9 mouse cellular contexts compared by ENCODE assay signal in the genomic region with DNA sequence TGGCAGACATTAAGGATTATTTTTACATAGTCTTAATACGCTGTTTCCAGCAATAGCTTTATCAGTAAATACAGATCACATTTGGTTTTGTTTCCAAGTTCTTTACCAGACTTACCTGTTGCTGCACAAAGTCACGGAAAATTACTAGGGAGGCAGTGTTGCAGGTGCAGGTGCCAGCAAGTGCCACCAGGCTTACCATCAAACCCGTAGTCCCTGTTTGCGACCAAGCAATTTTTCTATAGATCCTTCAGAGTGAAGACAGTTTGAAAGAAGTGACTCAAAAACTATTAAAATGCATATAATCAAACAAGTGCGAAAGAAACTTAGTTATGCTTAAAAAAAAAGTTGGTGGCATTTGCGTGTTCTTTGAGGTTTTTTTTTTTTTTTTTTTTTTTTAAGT. TPM values are rescaled to one million over a fixed set of nuclear protein-coding genes. Genes with fewer than 3 reads are reported as not detected.
DNase-seq lines count a peak whose midpoint lies in the region; ATAC-seq and TF ChIP-seq lines count a peak whose summit lies in the region.
"Had no signal": no experiment of that assay in that cellular context is flagged by ENCODE, and none has a peak within 500 bp of the region (broad histone marks: within the 10 kb centered on the region; RNA-seq: fewer than 3 reads in every experiment).

No protein-coding gene starts in this region.

- no peaks in the 10 kb centered on the region for H3K36me3 ChIP-seq in heart, embryonic 11.5 days (ENCODE audit: control insufficient read depth, insufficient read depth, low read length)
- no peaks in the 10 kb centered on the region for H3K36me3 ChIP-seq in midbrain, embryonic 10.5 days
- H3K36me3 ChIP-seq in midbrain, embryonic 16.5 days (ENCODE audit: control insufficient read depth, insufficient read depth, low read length) = no peaks in the 10 kb centered on the region
- no peaks in the 10 kb centered on the region for H3K36me3 ChIP-seq in limb, embryonic 12.5 days
- H3K36me3 ChIP-seq in stomach, postnatal 0 days (ENCODE audit: control insufficient read depth, insufficient read depth, low read length) = no peaks in the 10 kb centered on the region

- peak; percentile 37 for TF ChIP-seq CTCF in stomach, postnatal 0 days (IDR thresholded peaks at IDR 0.05; ENCODE audit: low read depth)

- H3K27ac ChIP-seq in heart, embryonic 11.5 days (ENCODE audit: low read depth, low read length) = no peak overlapping the region
- no peak overlapping the region for H3K27ac ChIP-seq in midbrain, embryonic 10.5 days (replicated peaks)
- no peak overlapping the region for H3K27ac ChIP-seq in midbrain, embryonic 16.5 days (ENCODE audit: low read length)
- no peak overlapping the region for H3K27ac ChIP-seq in limb, embryonic 12.5 days
- no peak overlapping the region for H3K27ac ChIP-seq in stomach, postnatal 0 days (replicated peaks)
- H3K27ac ChIP-seq: forebrain, embryonic 13.5 days had no signal

- no peak for ATAC-seq in heart, embryonic 11.5 days (replicated peaks; ENCODE audit: insufficient number of reproducible peaks, low FRiP score, low TSS enrichment)
- ATAC-seq in midbrain, embryonic 16.5 days = no peak
- no peak for ATAC-seq in limb, embryonic 12.5 days (ENCODE audit: insufficient number of reproducible peaks, insufficient read depth, low FRiP score, low TSS enrichment, low read depth)
- no peak for ATAC-seq in stomach, postnatal 0 days (ENCODE audit: low FRiP score, low TSS enrichment)

- DNase-seq in heart, adult 18-20 months = no peak
- DNase-seq in midbrain, embryonic 10.5 days (ENCODE audit: low spot score) = no peak
- no peak for DNase-seq in stomach, postnatal 0 days (ENCODE audit: low spot score)
- DNase-seq in urinary bladder, postnatal 14 days (ENCODE audit: low spot score) = no peak
- DNase-seq in layer of hippocampus, postnatal 10 days (ENCODE audit: low spot score in 2 of 2) = no peak

- peak overlapping the region; percentile 51; the same call in 1 of the 2 replicates for H3K4me3 ChIP-seq in heart, embryonic 11.5 days (ENCODE audit: low read depth, low read length)
- peak overlapping the region; percentile 63 for H3K4me3 ChIP-seq in midbrain, embryonic 10.5 days
- H3K4me3 ChIP-seq in midbrain, embryonic 16.5 days (ENCODE audit: low read depth, low read length) = no peak overlapping the region
- no peak overlapping the region for H3K4me3 ChIP-seq in limb, embryonic 12.5 days (replicated peaks)
- peak overlapping the region; percentile 55; the same call in 1 of the 2 replicates for H3K4me3 ChIP-seq in stomach, postnatal 0 days (ENCODE audit: low read depth, low read length)

- no peak overlapping the region for H3K9ac ChIP-seq in heart, embryonic 11.5 days (ENCODE audit: low read depth, low read length)
- no peak overlapping the region for H3K9ac ChIP-seq in midbrain, embryonic 16.5 days (ENCODE audit: low read depth, low read length)
- H3K9ac ChIP-seq in limb, embryonic 12.5 days (replicated peaks) = no peak overlapping the region
- H3K9ac ChIP-seq in stomach, postnatal 0 days (ENCODE audit: low read length) = no peak overlapping the region

- peaks cover 9% of the 10 kb centered on the region for H3K27me3 ChIP-seq in heart, embryonic 11.5 days (ENCODE audit: control insufficient read depth, insufficient read depth, low read length)
- peaks cover 48% of the 10 kb centered on the region for H3K27me3 ChIP-seq in midbrain, embryonic 10.5 days (ENCODE audit: low read depth, poor library complexity, severe bottlenecking)
- H3K27me3 ChIP-seq in midbrain, embryonic 16.5 days (ENCODE audit: control insufficient read depth, insufficient read depth, low read depth, low read length) = peaks cover 15% of the 10 kb centered on the region
- H3K27me3 ChIP-seq in limb, embryonic 12.5 days = peaks cover 39% of the 10 kb centered on the region
- no peaks in the 10 kb centered on the region for H3K27me3 ChIP-seq in stomach, postnatal 0 days (ENCODE audit: control insufficient read depth, insufficient read depth, low read length)

- no peaks in the 10 kb centered on the region for H3K4me1 ChIP-seq in heart, embryonic 11.5 days (ENCODE audit: control insufficient read depth, insufficient read depth, low read length)
- peaks cover 10% of the 10 kb centered on the region for H3K4me1 ChIP-seq in midbrain, embryonic 10.5 days
- H3K4me1 ChIP-seq in midbrain, embryonic 16.5 days (ENCODE audit: control insufficient read depth, insufficient read depth, low read length) = peaks cover 5% of the 10 kb centered on the region
- H3K4me1 ChIP-seq in limb, embryonic 12.5 days (replicated peaks) = no peaks in the 10 kb centered on the region
- H3K4me1 ChIP-seq in stomach, postnatal 0 days (replicated peaks; ENCODE audit: control insufficient read depth, insufficient read depth) = no peaks in the 10 kb centered on the region

- H3K9me3 ChIP-seq in heart, embryonic 11.5 days (replicated peaks; ENCODE audit: control insufficient read depth, low read length) = no peaks in the 10 kb centered on the region
- H3K9me3 ChIP-seq in midbrain, embryonic 10.5 days (replicated peaks) = no peaks in the 10 kb centered on the region
- H3K9me3 ChIP-seq in midbrain, embryonic 16.5 days (replicated peaks; ENCODE audit: control insufficient read depth, low read length, poor library complexity, severe bottlenecking) = no peaks in the 10 kb centered on the region
- H3K9me3 ChIP-seq in limb, embryonic 12.5 days = no peaks in the 10 kb centered on the region
- H3K9me3 ChIP-seq in stomach, postnatal 0 days (ENCODE audit: control insufficient read depth, low read length) = no peaks in the 10 kb centered on the region
- H3K9me3 ChIP-seq: forebrain, embryonic 13.5 days had no signal

- peak overlapping the region; percentile 87 for H3K4me2 ChIP-seq in heart, embryonic 11.5 days
- no peak overlapping the region; the same call in 1 of the 2 replicates for H3K4me2 ChIP-seq in midbrain, embryonic 16.5 days (ENCODE audit: low read length)
- peak overlapping the region; percentile 92; the same call in 1 of the 2 replicates for H3K4me2 ChIP-seq in limb, embryonic 12.5 days
- peak overlapping the region; percentile 83 for H3K4me2 ChIP-seq in stomach, postnatal 0 days (replicated peaks; ENCODE audit: low read depth)

- 50% methylated on average over 6 of the region's 6 CpGs for WGBS in heart, embryonic 11.5 days (ENCODE audit: insufficient replicate concordance)
- 50% methylated on average over 6 of the region's 6 CpGs for WGBS in midbrain, embryonic 10.5 days
- WGBS in midbrain, embryonic 16.5 days = 55% methylated on average over 6 of the region's 6 CpGs
- 47% methylated on average over 6 of the region's 6 CpGs for WGBS in limb, embryonic 12.5 days
- WGBS in stomach, postnatal 0 days = 49% methylated on average over 6 of the region's 6 CpGs

- TF ChIP-seq EP300 in stomach, postnatal 0 days (optimal IDR thresholded peaks at IDR 0.05) = no peak

RNA-seq across cellular contexts. Expression of a gene that starts 0.5 kb away (rescaled TPM):
- polyA plus RNA-seq in heart, embryonic 11.5 days (2014; fragmentation: Nextera tagmentation; extraction: Ambion mirVana) = 3.0 and 4.1 TPM in 2 replicates
- total RNA-seq in heart, adult 18-20 months (2021) = 10 to 100 TPM; 50.1 to 58.4 TPM
- polyA plus RNA-seq in midbrain, embryonic 10.5 days (2016; fragmentation: Nextera tagmentation; extraction: Ambion mirVana) = 3.1 and 3.2 TPM in 2 replicates
- 2.4 and 3.1 TPM in 2 replicates for polyA plus RNA-seq in midbrain, embryonic 16.5 days (2015; fragmentation: Nextera tagmentation; extraction: Ambion mirVana)
- 3.2 and 3.4 TPM in 2 replicates for polyA plus RNA-seq in limb, embryonic 12.5 days (2016; fragmentation: Nextera tagmentation; extraction: Ambion mirVana)
- 79.2 and 90.4 TPM in 2 replicates for polyA plus RNA-seq in stomach, postnatal 0 days (2015; fragmentation: Nextera tagmentation; extraction: Ambion mirVana)
- total RNA-seq in layer of hippocampus, postnatal 10 days (2021) = 1 to 10 TPM; 3.4 to 6.9 TPM

RNA-seq across cellular contexts. Expression of a gene that starts 26.2 kb away (rescaled TPM):
- polyA plus RNA-seq in heart, embryonic 11.5 days (2014; fragmentation: Nextera tagmentation; extraction: Ambion mirVana) = 39.9 and 44.1 TPM in 2 replicates
- total RNA-seq in heart, adult 18-20 months (2021) = 10 to 100 TPM; 28.8 to 32.3 TPM
- polyA plus RNA-seq in midbrain, embryonic 10.5 days (2016; fragmentation: Nextera tagmentation; extraction: Ambion mirVana) = 76.0 and 83.1 TPM in 2 replicates
- polyA plus RNA-seq in midbrain, embryonic 16.5 days (2015; fragmentation: Nextera tagmentation; extraction: Ambion mirVana) = 108 and 114 TPM in 2 replicates
- polyA plus RNA-seq in limb, embryonic 12.5 days (2016; fragmentation: Nextera tagmentation; extraction: Ambion mirVana) = 56.9 and 61.3 TPM in 2 replicates
- 30.4 and 32.7 TPM in 2 replicates for polyA plus RNA-seq in stomach, postnatal 0 days (2015; fragmentation: Nextera tagmentation; extraction: Ambion mirVana)
- 10 to 100 TPM; 32.0 to 36.3 TPM for total RNA-seq in layer of hippocampus, postnatal 10 days (2021)

Comparison
In these comparisons a context has a peak if more than half of its experiments do, and no peak if none do; other contexts are left out.
1. H3K4me3 ChIP-seq: peak in heart, embryonic 11.5 days (single experiment), midbrain, embryonic 10.5 days (single experiment) and stomach, postnatal 0 days (single experiment); none in midbrain, embryonic 16.5 days (single experiment) and limb, embryonic 12.5 days (single experiment).
2. RNA of a gene that starts 0.5 kb away (polyA plus RNA-seq): 79.2 to 90.4 TPM in stomach, postnatal 0 days; 3.2 to 3.4 TPM in limb, embryonic 12.5 days, 3.1 to 3.2 TPM in midbrain, embryonic 10.5 days, 3.0 to 4.1 TPM in heart, embryonic 11.5 days and 2.4 to 3.1 TPM in midbrain, embryonic 16.5 days; every median in the first group is over 10 times any median in the second.